Mouse (Mus musculus) thymus, postnatal 36 days (tissue): ENCODE data around the gene Rrp8.

Experiments used
- DNase-seq, 2 experiments: peaks; one replicate each; pipeline ENCODE4 v3.0.0; 2022; ENCODE audit warnings: mixed read lengths in 2 of 2

Rrp8 gene

GRCm38 (mm10) chr7:105690875-105691274, 46.3 kb downstream of the Rrp8 start:
- no peak for DNase-seq

GRCm38 (mm10) chr7:105685541-105686197, 51.5 kb downstream of the Rrp8 start:
- DNase-seq, result no peak
